Mouse (Mus musculus) NIH3T3 (cell line): ENCODE data around the gene Kcnq2.

Source experiments
- DNase-seq: peaks from one replicate; pipeline ENCODE4 v3.0.0-alpha.2; 2012; ENCODE audit warnings: low read depth

Kcnq2 gene

GRCm38 (mm10) chr2:181134591-181135445, at the start of gene Kcnq2:
TSS of gene Kcnq2 (minus strand) at chr2:181135300.
- DNase-seq = no peak

GRCm38 (mm10) chr2:181180898-181181297, 45.8 kb upstream of the Kcnq2 start:
- no peak for DNase-seq

GRCm38 (mm10) chr2:181178471-181178870, 43.4 kb upstream of the Kcnq2 start:
- DNase-seq = no peak

- DNase-seq = no peak
Measured at GRCm38 (mm10) chr2:181178015-181178414, 42.9 kb upstream of the Kcnq2 start.

DNA sequence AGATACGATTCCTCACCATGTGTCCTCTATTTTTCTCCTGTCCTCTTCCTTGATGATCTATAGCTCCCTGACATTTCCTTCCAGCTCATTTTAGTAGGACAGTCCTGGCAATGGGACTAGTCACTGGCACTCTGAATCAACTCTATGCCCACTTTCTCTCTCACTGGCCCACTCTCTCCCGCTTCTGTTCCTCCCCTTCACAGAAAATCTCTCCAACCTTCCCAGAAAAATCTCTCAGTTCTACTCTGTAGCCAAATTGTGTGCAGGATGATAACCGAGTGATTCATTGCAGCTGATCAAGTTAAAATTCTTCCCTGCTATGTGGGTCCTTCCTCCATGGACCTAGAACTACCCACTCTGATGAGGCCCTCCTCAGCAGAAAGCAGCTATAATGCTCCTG, 39.5 kb upstream of the Kcnq2 start:
- DNase-seq = no peak

GRCm38 (mm10) chr2:181166469-181166868, 31.4 kb upstream of the Kcnq2 start:
- DNase-seq = no peak

DNA sequence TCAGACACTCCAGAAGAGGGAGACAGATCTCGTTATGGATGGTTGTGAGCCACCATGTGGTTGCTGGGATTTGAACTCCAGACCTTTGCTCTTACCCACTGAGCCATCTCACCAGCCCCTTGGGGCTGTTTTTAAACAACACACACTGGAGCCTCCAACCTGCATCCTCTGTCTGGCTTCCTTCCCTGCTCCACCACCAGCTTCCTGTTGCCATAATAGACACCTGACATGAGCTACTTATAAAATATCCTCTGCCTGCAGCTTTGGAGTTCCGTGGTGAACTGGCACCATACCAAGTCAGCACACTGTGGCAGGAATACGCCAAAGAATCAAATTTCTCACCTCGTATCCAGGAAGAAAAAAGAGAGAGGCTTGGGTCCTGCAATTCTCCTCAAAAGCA, 25.7 kb upstream of the Kcnq2 start:
- DNase-seq = no peak

DNA sequence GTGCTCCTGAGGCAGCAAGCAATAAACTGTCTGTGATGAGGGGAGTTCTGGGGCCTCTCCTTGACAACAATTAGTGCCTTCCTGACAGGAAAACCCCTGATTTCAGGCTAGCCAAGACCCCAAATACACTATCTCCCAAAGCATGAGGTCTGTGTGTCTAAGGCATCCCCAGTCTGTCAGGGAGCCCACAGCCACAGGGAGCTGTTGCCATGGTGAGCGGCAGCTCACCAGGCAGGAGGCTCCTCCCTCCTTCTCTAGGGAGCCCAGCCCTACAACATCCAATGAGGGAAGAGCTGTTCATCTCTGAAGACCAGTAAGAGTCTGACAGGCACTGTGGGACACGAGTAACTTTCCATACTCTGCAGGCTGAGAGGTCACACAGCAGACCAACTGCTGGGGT, 24.7 kb upstream of the Kcnq2 start:
- peak; percentile 30 for DNase-seq

DNA sequence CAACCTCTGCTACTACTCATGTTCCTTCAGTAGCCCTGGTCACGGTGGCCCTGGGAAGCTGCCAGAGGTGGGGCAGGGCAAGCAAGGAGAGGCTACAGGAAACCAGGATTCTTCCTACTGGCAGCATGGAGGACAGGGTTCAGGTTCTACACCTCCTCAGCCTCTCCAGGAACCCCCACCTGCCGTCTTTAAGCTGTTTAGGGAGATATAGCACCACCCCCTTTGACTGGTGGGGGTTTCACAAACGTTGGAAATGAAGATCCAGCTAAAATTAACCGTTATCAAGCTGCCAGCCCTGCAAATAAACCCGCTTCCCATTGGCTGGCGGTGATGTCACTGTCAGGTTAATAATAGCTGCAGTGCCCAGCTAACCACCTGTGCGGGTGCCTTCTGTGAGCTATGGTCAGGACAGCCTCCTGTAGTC, 24.0 kb upstream of the Kcnq2 start:
- no peak for DNase-seq

- no peak for DNase-seq
Measured at GRCm38 (mm10) chr2:181158471-181158870, 23.4 kb upstream of the Kcnq2 start.

- DNase-seq = peak; percentile 33
Measured at GRCm38 (mm10) chr2:181157716-181158302, 22.7 kb upstream of the Kcnq2 start.

DNA sequence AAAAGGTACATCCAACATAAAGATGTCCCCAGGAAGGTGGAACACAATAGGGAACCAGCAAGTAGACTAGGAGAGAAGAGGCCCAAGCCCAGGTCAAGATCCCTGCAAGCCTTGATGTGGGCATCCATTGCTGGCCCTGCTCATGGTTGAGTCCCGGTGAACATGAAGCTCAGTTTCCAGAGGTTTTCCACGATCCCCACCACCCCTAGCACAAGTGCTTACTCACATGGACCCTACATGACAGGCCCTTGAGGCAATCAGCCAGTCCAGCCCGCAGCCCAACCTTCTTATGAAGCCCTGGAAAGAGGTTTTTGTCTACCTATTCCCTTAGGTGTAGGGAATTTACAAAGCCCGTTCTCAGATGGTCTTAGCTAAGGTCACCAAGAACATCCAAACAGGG, 22.1 kb upstream of the Kcnq2 start:
- no peak for DNase-seq

DNA sequence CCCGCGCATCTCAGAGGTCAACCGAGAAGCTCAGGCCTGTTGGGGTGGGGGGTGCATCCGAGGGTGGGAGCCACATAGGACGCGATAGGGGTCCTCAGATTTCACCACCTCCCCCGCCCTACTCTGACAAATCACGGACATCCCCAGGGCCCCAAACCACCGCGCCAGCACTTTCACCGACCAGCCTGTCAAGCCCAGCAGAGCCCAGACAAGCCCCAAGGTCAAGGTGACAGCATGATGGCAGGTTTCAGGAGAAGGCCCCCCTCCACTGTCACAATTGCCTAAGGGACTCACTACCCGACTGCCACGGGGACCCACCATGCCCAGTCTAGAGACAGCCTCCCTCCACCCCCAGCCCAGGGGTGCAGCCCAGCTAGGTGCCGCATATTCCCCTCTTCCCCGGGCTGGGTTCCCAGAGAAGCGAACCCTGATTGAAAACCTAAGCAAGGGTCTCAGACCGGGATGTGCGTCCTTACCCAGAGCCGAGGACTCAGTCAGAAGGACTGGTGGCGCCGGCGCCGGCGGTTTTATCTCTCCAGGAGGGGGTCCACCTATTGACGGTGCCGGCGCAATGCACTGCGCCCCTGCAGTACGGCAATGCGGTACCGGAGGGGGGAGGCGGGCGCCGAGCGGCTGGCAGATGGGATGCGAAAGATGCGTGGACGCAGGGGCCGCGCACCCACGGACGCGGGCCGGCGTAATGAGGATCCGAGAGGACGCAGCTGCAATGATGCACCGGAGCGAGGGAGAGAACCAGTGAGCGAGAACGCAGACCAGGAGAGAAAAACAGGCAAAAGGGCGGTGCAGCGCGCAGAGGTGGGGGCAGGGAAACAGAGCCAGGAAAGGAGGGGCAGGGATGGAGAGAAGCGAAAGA, 21.4 kb upstream of the Kcnq2 start, which contains the start of gene Eef1a2:
Gene Eef1a2 (minus strand): TSS at position 767 of the 874 bp plus-strand sequence.
- no peak for DNase-seq

DNA sequence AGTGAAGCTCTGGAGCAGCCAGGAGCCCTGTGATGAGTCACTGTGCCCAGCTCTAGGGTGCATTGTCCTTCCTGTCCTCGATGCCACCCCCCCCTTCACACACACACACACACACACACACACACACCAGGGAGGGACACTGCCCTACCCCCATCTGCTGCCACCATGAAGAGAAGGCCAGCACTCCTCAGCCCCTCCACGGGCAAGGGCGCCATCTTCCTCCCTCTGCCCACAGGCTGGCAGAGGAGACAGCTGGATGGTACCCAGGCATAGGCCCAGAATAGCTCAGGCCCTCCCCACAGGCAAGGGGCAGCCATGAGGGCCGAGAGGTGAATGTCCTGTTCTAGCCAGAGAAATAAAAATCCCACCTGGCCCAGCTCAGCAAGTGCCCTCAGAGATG, 20.7 kb upstream of the Kcnq2 start:
- no peak for DNase-seq

DNA sequence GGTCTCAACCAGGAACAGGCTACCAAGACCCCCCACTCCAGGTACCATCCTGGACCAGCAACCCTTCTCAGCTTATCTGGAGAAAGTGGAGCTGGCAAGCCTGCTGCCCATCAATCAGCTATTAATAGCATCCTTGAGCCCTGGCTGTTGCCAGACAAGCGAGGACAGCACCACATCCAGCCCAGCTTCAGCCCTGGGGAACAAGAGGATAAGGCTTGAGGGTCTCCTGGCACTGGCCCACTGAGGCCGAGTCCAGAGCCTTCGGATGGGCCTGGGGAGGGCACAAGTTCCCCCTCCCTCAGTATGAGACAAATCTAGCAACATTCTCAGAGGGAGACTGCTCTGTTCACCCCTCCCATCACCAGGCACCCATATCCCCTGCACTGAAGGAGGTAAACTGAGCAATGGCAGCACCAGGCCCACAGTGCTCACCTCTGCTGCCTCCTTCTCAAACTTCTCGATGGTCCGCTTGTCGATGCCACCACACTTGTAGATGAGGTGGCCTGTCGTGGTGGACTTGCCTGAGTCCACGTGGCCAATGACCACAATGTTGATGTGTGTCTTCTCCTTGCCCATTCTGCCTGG, 19.8 kb upstream of the Kcnq2 start:
- DNase-seq = no peak

DNA sequence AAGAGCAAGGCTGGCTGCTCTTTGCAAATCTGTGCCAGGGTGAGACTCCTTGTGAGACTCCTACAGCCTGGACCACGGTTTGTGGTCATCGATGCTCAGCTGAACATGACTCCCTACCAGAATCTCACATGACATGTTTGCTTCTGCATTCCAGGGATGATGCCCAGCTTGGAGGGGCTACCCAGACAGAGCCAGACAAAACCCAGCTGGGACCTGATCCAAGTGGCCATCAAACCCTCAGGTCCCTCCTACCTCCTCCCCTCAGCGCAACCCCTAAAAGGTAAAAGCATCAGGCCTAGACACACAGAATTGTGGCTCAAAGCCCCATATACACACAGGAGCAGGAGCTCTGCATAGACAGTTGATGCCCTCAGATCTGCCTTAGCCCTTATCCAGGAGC, 19.3 kb upstream of the Kcnq2 start:
- DNase-seq = no peak

DNA sequence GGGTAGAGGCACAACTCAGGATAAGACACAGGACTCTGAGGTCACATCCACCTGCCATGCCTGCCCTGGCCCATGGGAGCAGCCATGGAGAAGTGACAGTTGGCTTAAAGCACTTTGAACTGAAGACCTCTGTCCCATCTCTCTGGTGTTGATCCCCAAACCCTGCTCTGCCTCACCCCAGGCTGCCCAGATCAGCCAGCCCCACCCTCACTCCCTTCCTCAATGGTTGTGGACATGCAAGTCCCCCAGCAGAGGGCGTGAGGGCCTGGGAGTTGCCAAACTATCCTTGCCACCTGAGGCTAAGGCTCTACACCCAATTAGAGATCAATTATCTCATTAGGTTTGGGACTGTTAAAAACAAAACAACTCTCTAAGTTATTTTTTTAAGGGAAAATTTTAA, 18.7 kb upstream of the Kcnq2 start:
- peak; percentile 25 for DNase-seq

DNA sequence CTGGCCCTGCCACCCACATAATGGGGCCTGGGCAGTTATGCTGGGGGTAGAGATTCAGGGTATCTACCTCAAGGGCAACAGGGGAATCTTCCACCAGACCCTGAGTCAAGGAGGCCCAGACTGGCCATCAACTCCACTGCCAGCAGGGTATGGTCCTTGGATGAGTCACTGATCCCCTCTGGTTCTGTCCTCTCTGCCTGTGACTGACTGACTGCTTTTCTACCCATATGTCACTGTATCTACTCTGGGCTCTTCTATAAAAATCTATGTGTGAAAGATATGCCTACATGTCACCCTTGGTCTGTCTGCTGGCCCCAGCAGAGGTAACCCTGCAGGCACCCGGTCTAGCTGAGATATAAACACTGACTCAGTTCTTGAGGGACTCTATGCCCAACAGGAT, 18.0 kb upstream of the Kcnq2 start:
- DNase-seq = no peak

GRCm38 (mm10) chr2:181152701-181153100, 17.6 kb upstream of the Kcnq2 start:
- DNase-seq = no peak

DNA sequence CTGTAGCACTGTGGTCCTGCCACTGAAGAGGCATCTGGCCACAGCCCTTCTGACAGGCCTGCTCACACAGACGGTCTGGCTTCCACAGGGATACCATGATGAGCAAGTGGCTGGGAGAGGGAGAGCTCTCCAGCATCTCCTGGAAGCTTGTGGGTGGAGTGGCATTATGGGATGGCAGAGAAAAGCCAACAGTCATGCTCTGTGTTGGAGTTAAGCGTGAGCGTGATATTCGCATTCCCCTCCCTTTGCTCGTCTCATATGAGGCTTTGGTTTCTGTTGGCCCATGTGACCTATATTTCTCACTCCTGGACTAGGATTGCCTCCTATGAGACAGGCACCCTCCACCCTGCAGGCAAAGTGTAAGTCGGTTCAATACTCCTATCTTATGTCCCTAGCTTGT, 15.2 kb upstream of the Kcnq2 start:
- no peak for DNase-seq

- DNase-seq = no peak
Measured at GRCm38 (mm10) chr2:181148318-181148955, 13.3 kb upstream of the Kcnq2 start.
